ENCODE assay signal across 8 mouse cellular contexts in the genomic region with DNA sequence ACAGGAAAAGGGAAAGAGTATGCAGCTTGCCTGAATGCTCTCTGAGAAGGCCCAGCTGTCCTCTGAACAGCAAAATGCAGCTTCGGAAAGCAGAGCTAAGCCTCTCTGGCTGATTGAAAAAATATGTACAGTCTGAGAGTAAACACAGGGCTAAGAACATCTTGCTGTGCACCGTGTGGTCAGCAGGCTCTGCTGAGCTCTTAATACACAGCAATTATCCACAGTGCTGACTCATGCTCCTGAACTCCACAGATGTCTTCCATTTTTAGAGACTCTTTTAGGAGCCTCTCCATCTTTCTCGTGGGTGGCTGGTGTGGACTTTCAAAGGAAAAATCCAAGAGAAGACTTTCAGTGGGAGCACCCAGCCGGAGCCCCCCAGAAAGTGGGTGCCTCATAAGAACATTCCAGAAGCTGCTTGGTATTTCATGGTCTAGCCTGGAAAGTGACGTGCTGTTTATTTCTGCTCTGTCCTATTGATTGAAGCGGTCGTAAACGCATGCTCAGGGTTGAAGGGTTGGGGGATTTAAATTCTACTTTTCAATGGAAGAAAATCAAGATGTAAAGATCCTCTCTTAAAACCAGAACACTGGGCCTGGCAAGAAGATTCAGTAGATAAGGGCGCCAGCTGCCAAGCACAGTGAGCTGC.
DNase-seq lines count a peak whose midpoint lies in the region; ATAC-seq and TF ChIP-seq lines count a peak whose summit lies in the region.

No protein-coding gene starts in this region.

- TF ChIP-seq EP300 in lung, postnatal 0 days (IDR thresholded peaks at IDR 0.05) = no peak

- H3K4me1 ChIP-seq in lung, postnatal 0 days (ENCODE audit: insufficient read depth, low read depth, low read length) = no peaks in the 10 kb centered on the region

- intact Hi-C loops in heart, postnatal 14 days (cut with DNase I) = no loop called here

- H3K27ac ChIP-seq in lung, postnatal 0 days (ENCODE audit: low read length) = no peak overlapping the region

- peak; percentile 6 to 29 for DNase-seq in heart, postnatal 14 days
- no peak for DNase-seq in heart, adult 9 months (ENCODE audit: low spot score in 2 of 2)
- DNase-seq in fibroblast of lung, adult 2 months (ENCODE audit: low read depth) = peak; percentile 73
- DNase-seq in lung, postnatal 0 days (ENCODE audit: low spot score) = peak; percentile 76
- DNase-seq in spleen, adult 12 weeks (ENCODE audit: low spot score) = no peak
- no peak for DNase-seq in urinary bladder, postnatal 4 days (ENCODE audit: low spot score in 2 of 2)

- peak; percentile 89 for ATAC-seq in lung, postnatal 0 days
- no peak for ATAC-seq in megakaryocyte, adult 5-6 weeks (ENCODE audit: poor library complexity, severe bottlenecking)

- no peaks in the 10 kb centered on the region for H3K79me3 ChIP-seq in C2C12 (ENCODE audit: low read depth)

- H3K79me2 ChIP-seq in C2C12 (ENCODE audit: control insufficient read depth, insufficient read depth) = no peaks in the 10 kb centered on the region

- no peaks in the 10 kb centered on the region for H3K9me3 ChIP-seq in lung, postnatal 0 days (ENCODE audit: low read length)

- no peaks in the 10 kb centered on the region for H3K36me3 ChIP-seq in C2C12 (ENCODE audit: control insufficient read depth, insufficient read depth)
- no peaks in the 10 kb centered on the region for H3K36me3 ChIP-seq in lung, postnatal 0 days (ENCODE audit: insufficient read depth, low read length)

- H3K4me3 ChIP-seq in C2C12 (ENCODE audit: insufficient read depth, poor library complexity, severe bottlenecking) = no peak overlapping the region
- H3K4me3 ChIP-seq in lung, postnatal 0 days (ENCODE audit: low read depth, low read length) = no peak overlapping the region

- no peaks in the 10 kb centered on the region for H3K27me3 ChIP-seq in C2C12 (ENCODE audit: control insufficient read depth, insufficient read depth, insufficient read length)
- no peaks in the 10 kb centered on the region for H3K27me3 ChIP-seq in lung, postnatal 0 days (replicated peaks; ENCODE audit: insufficient read depth, low read length)

- TF ChIP-seq CTCF in C2C12 (IDR thresholded peaks at IDR 0.05; ENCODE audit: control insufficient read depth, insufficient read depth, insufficient read length) = no peak
- no peak for TF ChIP-seq CTCF in lung, postnatal 0 days (IDR thresholded peaks at IDR 0.05)

- H3K4me2 ChIP-seq in lung, postnatal 0 days (replicated peaks; ENCODE audit: low read depth, low read length) = no peak overlapping the region

- H3ac ChIP-seq in C2C12 (ENCODE audit: control insufficient read depth, insufficient read length, low read depth) = no peak overlapping the region

- WGBS in lung, postnatal 0 days = 48% methylated on average over 9 of the region's 9 CpGs

- no peak overlapping the region for H3K9ac ChIP-seq in lung, postnatal 0 days (replicated peaks; ENCODE audit: low read depth)

TF ChIP-seq in C2C12, 6 proteins besides CTCF, POLR2A, EP300 and RAD21:
- TF ChIP-seq MAX (IDR thresholded peaks at IDR 0.05) (peak; percentile 66), MYOD1 (IDR thresholded peaks at IDR 0.05; ENCODE audit: control insufficient read depth, insufficient read length, low read depth) (no peak)

Comparison
In these comparisons a context has a peak if more than half of its experiments do, and no peak if none do; other contexts are left out.
1. DNase-seq: peak in heart, postnatal 14 days (2 of 2), fibroblast of lung, adult 2 months (single experiment) and lung, postnatal 0 days (single experiment); none in heart, adult 9 months (0 of 2), spleen, adult 12 weeks (single experiment) and urinary bladder, postnatal 4 days (0 of 2).